Mouse (Mus musculus) hindbrain, embryonic 14.5 days (tissue): ENCODE measurements around the gene Osbpl10. TPM values are rescaled to one million over a fixed set of nuclear protein-coding genes. Genes with fewer than 3 reads are reported as not detected.
A peak's percentile ranks its signal among the peaks of the same experiment; 100 is the strongest.

Experiments
- ATAC-seq: fragments of 200-750 bp; cut with Nextera tagmentation; 2 replicates; pipeline ENCODE4 v1.8.0; 2017; ENCODE audit warnings: moderate number of reproducible peaks, mild to moderate bottlenecking, moderate TSS enrichment, moderate library complexity; ENCODE audit not compliant: low FRiP score
- DNase-seq: peaks from one replicate; pipeline ENCODE4 v3.0.0-alpha.2; 2015; ENCODE audit warnings: low spot score
- H3K27ac ChIP-seq: fragments of 300-500 bp; sonication (generic); 2 replicates; pipeline ENCODE4 v1.5.1; 2014; ENCODE audit warnings: mild to moderate bottlenecking, moderate library complexity
- H3K27me3 ChIP-seq: fragments of 300-500 bp; sonication (generic); 2 replicates; pipeline ENCODE4 v1.6.1; 2014; ENCODE audit warnings: mild to moderate bottlenecking, low read length, mixed read lengths; ENCODE audit not compliant: control insufficient read depth, insufficient read depth
- H3K36me3 ChIP-seq: fragments of 300-500 bp; sonication (generic); replicated peaks from 2 replicates; pipeline ENCODE4 v1.6.1; 2014; ENCODE audit not compliant: control insufficient read depth, insufficient read depth
- H3K4me1 ChIP-seq: fragments of 300-500 bp; sonication (generic); replicated peaks from 2 replicates; pipeline ENCODE4 v1.6.1; 2014; ENCODE audit warnings: antibody characterized with exemption, low read length, mixed read lengths; ENCODE audit not compliant: control insufficient read depth, insufficient read depth
- H3K4me2 ChIP-seq: fragments of 300-500 bp; sonication (generic); replicated peaks from 2 replicates; pipeline ENCODE4 v1.6.1; 2014; ENCODE audit warnings: mild to moderate bottlenecking, moderate library complexity
- H3K4me3 ChIP-seq: fragments of 300-500 bp; sonication (generic); replicated peaks from 2 replicates; pipeline ENCODE4 v1.5.1; 2014; ENCODE audit warnings: mild to moderate bottlenecking, low read length
- H3K9ac ChIP-seq: fragments of 300-500 bp; sonication (generic); 2 replicates; pipeline ENCODE4 v1.6.1; 2014
- H3K9me3 ChIP-seq: fragments of 300-500 bp; sonication (generic); 2 replicates; pipeline ENCODE4 v1.6.1; 2016; ENCODE audit warnings: low read length; ENCODE audit not compliant: control insufficient read depth
- WGBS: fragments of 180-500 bp; shearing (Covaris S2); extraction: QIAGEN DNeasy Blood & Tissue Kit; methylation state at CpG from one replicate; pipeline ENCODE4 v1.1.7; 2014; 5-methylcytosine and 5-hydroxymethylcytosine counted together
- polyA plus RNA-seq: library from polyadenylated mRNA; unstranded; fragments of >200 nt; fragmentation: Nextera tagmentation; extraction: Ambion mirVana; gene quantifications from 2 replicates; pipeline ENCODE4 v1.2.1, GENCODE M21; 2014

Osbpl10 gene
- polyA plus RNA-seq, 1 experiment from 2014 or later = 2.7 TPM

GRCm38 (mm10) chr9:115147141-115147540 lies 168.8 kb downstream of the Osbpl10 start:
- no peak overlapping the region for H3K4me2 ChIP-seq
- DNase-seq = no peak
- H3K27ac ChIP-seq = no peak overlapping the region
- H3K27me3 ChIP-seq = no peaks in the 10 kb centered on the region
- H3K9me3 ChIP-seq = peaks cover 7% of the 10 kb centered on the region; the same call in 1 of the 2 replicates
- no peaks in the 10 kb centered on the region for H3K36me3 ChIP-seq
- no peak for ATAC-seq
- no peak overlapping the region for H3K4me3 ChIP-seq
- no peak overlapping the region for H3K9ac ChIP-seq
- 90% methylated on average over 5 of the region's 5 CpGs for WGBS
- H3K4me1 ChIP-seq = no peaks in the 10 kb centered on the region

GRCm38 (mm10) chr9:115147586-115148355 lies 169.4 kb downstream of the Osbpl10 start:
- H3K4me2 ChIP-seq = no peak overlapping the region
- H3K27ac ChIP-seq = no peak overlapping the region
- no peak overlapping the region for H3K9ac ChIP-seq
- no peak for ATAC-seq
- H3K36me3 ChIP-seq = no peaks in the 10 kb centered on the region
- H3K27me3 ChIP-seq = no peaks in the 10 kb centered on the region
- 57% methylated on average over 13 of the region's 13 CpGs for WGBS
- H3K9me3 ChIP-seq = peaks cover 7% of the 10 kb centered on the region; the same call in 1 of the 2 replicates
- DNase-seq = no peak
- H3K4me1 ChIP-seq = no peaks in the 10 kb centered on the region
- H3K4me3 ChIP-seq = no peak overlapping the region

- H3K9me3 ChIP-seq = peaks cover 10% of the 10 kb centered on the region; the same call in 1 of the 2 replicates
Measured at GRCm38 (mm10) chr9:115149011-115149756, 170.8 kb downstream of the Osbpl10 start.

GRCm38 (mm10) chr9:115161591-115161990 lies 183.2 kb downstream of the Osbpl10 start:
- ATAC-seq (no peak), DNase-seq (no peak)
- WGBS = 78% methylated on average over 5 of the region's 5 CpGs
- Histone ChIP-seq H3K27ac (no peak overlapping the region), H3K27me3 (no peaks in the 10 kb centered on the region), H3K36me3 (no peaks in the 10 kb centered on the region), H3K9ac (no peak overlapping the region), H3K4me3 (no peak overlapping the region), H3K4me1 (no peaks in the 10 kb centered on the region), H3K9me3 (no peaks in the 10 kb centered on the region), H3K4me2 (no peak overlapping the region)

More at GRCm38 (mm10) chr9:115149011-115149756, 170.8 kb downstream of the Osbpl10 start:
- Histone ChIP-seq H3K36me3 (no peaks in the 10 kb centered on the region), H3K9ac (no peak overlapping the region), H3K27ac (no peak overlapping the region), H3K4me2 (no peak overlapping the region), H3K4me3 (no peak overlapping the region), H3K27me3 (no peaks in the 10 kb centered on the region), H3K4me1 (no peaks in the 10 kb centered on the region)
- ATAC-seq (no peak), DNase-seq (no peak)
- WGBS = 87% methylated on average over 18 of the region's 18 CpGs

GRCm38 (mm10) chr9:115163031-115163430 lies 184.7 kb downstream of the Osbpl10 start:
- Histone ChIP-seq H3K27me3 (no peaks in the 10 kb centered on the region), H3K9me3 (no peaks in the 10 kb centered on the region), H3K27ac (no peak overlapping the region), H3K4me2 (no peak overlapping the region), H3K36me3 (no peaks in the 10 kb centered on the region), H3K4me1 (no peaks in the 10 kb centered on the region), H3K4me3 (no peak overlapping the region), H3K9ac (no peak overlapping the region)
- DNase-seq (peak; percentile 66), ATAC-seq (no peak)
- 59% methylated on average over 5 of the region's 5 CpGs for WGBS

- H3K4me3 ChIP-seq = no peak overlapping the region
- no peaks in the 10 kb centered on the region for H3K4me1 ChIP-seq
- 75% methylated on average over 8 of the region's 8 CpGs for WGBS
- H3K36me3 ChIP-seq = no peaks in the 10 kb centered on the region
- no peak overlapping the region for H3K9ac ChIP-seq
- DNase-seq (no peak), ATAC-seq (no peak)
- no peak overlapping the region for H3K4me2 ChIP-seq
- no peak overlapping the region for H3K27ac ChIP-seq
- H3K9me3 ChIP-seq = no peaks in the 10 kb centered on the region
- no peaks in the 10 kb centered on the region for H3K27me3 ChIP-seq
Measured at GRCm38 (mm10) chr9:115163693-115164092, 185.3 kb downstream of the Osbpl10 start.

- Histone ChIP-seq H3K9me3 (no peaks in the 10 kb centered on the region), H3K4me2 (no peak overlapping the region), H3K36me3 (no peaks in the 10 kb centered on the region), H3K27me3 (no peaks in the 10 kb centered on the region), H3K4me3 (no peak overlapping the region), H3K27ac (no peak overlapping the region), H3K4me1 (no peaks in the 10 kb centered on the region), H3K9ac (no peak overlapping the region)
- no peak for ATAC-seq
- WGBS = 65% methylated on average over 7 of the region's 7 CpGs
- no peak for DNase-seq
Measured at GRCm38 (mm10) chr9:115164351-115164750, 186.0 kb downstream of the Osbpl10 start.

- H3K4me2 ChIP-seq = no peak overlapping the region
- H3K4me3 ChIP-seq = no peak overlapping the region
- H3K27me3 ChIP-seq = no peaks in the 10 kb centered on the region
- DNase-seq (no peak), ATAC-seq (no peak)
- WGBS = 56% methylated on average over 8 of the region's 8 CpGs
- H3K9ac ChIP-seq = no peak overlapping the region
- H3K27ac ChIP-seq = no peak overlapping the region
- H3K36me3 ChIP-seq = no peaks in the 10 kb centered on the region
- H3K4me1 ChIP-seq = no peaks in the 10 kb centered on the region
- no peaks in the 10 kb centered on the region for H3K9me3 ChIP-seq
Measured at GRCm38 (mm10) chr9:115165996-115166395, 187.6 kb downstream of the Osbpl10 start.

- Histone ChIP-seq H3K36me3 (no peaks in the 10 kb centered on the region), H3K4me2 (no peak overlapping the region), H3K9ac (no peak overlapping the region), H3K4me1 (no peaks in the 10 kb centered on the region), H3K9me3 (no peaks in the 10 kb centered on the region), H3K27ac (no peak overlapping the region), H3K27me3 (no peaks in the 10 kb centered on the region), H3K4me3 (no peak overlapping the region)
- WGBS = 91% methylated on average over 13 of the region's 13 CpGs
- ATAC-seq = no peak
- no peak for DNase-seq
Measured at GRCm38 (mm10) chr9:115169591-115169990, 191.2 kb downstream of the Osbpl10 start.
